Mouse (Mus musculus): ENCODE results near the gene Wwox. TPM values are rescaled to one million over a fixed set of nuclear protein-coding genes. Genes with fewer than 3 reads are reported as not detected.

The Wwox gene
- polyA plus RNA-seq, 1 experiment from 2014 or later: 11.3 TPM

- Histone ChIP-seq H3K4me1 (ENCODE audit: control insufficient read depth in 2 of 2, insufficient read depth in 2 of 2, low read length in 2 of 2) (peaks cover 5 to 13% of the 10 kb centered on the region in 2 experiments; a peak in 2 of 4 replicates), H3K27me3 (ENCODE audit: control insufficient read depth, insufficient read depth, low read length) (no peaks in the 10 kb centered on the region), H3K9ac (ENCODE audit: low read length) (no peak overlapping the region), H3K4me3 (ENCODE audit: control insufficient read depth in 1 of 2, insufficient read depth in 1 of 2, low read depth in 1 of 2, low read length in 2 of 2) (no peak overlapping the region), H3K36me3 (ENCODE audit: control insufficient read depth, insufficient read depth, low read length) (no peaks in the 10 kb centered on the region), H3K27ac (replicated peaks in 1 of 2; ENCODE audit: control insufficient read depth in 1 of 2, insufficient read depth in 1 of 2, low read depth in 2 of 2, low read length in 2 of 2) (no peak overlapping the region), H3K4me2 (ENCODE audit: low read length) (no peak overlapping the region), H3K9me3 (ENCODE audit: control insufficient read depth, low read length) (no peaks in the 10 kb centered on the region)
- 33% methylated on average over 9 of the region's 9 CpGs for WGBS
- ATAC-seq (ENCODE audit: insufficient number of reproducible peaks, insufficient read depth, low FRiP score, low read depth): 0 out of 2 replicates have a peak, but pooled peaks have one; percentile 46
Measured at GRCm38 (mm10) chr8:115097988-115098562, 658.6 kb downstream of the Wwox start.

- Histone ChIP-seq H3K4me3 (ENCODE audit: control insufficient read depth in 1 of 2, insufficient read depth in 1 of 2, low read depth in 1 of 2, low read length in 2 of 2) (no peak overlapping the region), H3K4me2 (ENCODE audit: low read length) (no peak overlapping the region), H3K27ac (replicated peaks in 1 of 2; ENCODE audit: control insufficient read depth in 1 of 2, insufficient read depth in 1 of 2, low read depth in 2 of 2, low read length in 2 of 2) (no peak overlapping the region), H3K9ac (ENCODE audit: low read length) (no peak overlapping the region), H3K4me1 (ENCODE audit: control insufficient read depth in 2 of 2, insufficient read depth in 2 of 2, low read length in 2 of 2) (peaks cover 3 to 4% of the 10 kb centered on the region in 2 experiments; a peak in 3 of 4 replicates), H3K36me3 (ENCODE audit: control insufficient read depth, insufficient read depth, low read length) (no peaks in the 10 kb centered on the region), H3K27me3 (ENCODE audit: control insufficient read depth, insufficient read depth, low read length) (no peaks in the 10 kb centered on the region), H3K9me3 (ENCODE audit: control insufficient read depth, low read length) (no peaks in the 10 kb centered on the region)
- no peak for ATAC-seq (ENCODE audit: insufficient number of reproducible peaks, insufficient read depth, low FRiP score, low read depth)
- WGBS: 64% methylated on average over 3 of the region's 3 CpGs
Measured at GRCm38 (mm10) chr8:115109309-115109708, 669.9 kb downstream of the Wwox start.

GRCm38 (mm10) chr8:115110423-115110822 lies 671.0 kb downstream of the Wwox start:
- no peaks in the 10 kb centered on the region for H3K36me3 ChIP-seq (ENCODE audit: control insufficient read depth, insufficient read depth, low read length)
- H3K9me3 ChIP-seq (ENCODE audit: control insufficient read depth, low read length): no peaks in the 10 kb centered on the region
- no peak for ATAC-seq (ENCODE audit: insufficient number of reproducible peaks, insufficient read depth, low FRiP score, low read depth)
- H3K4me2 ChIP-seq (ENCODE audit: low read length): peak overlapping the region; percentile 4; the same call in 1 of the 2 replicates
- no peaks in the 10 kb centered on the region for H3K27me3 ChIP-seq (ENCODE audit: control insufficient read depth, insufficient read depth, low read length)
- H3K4me3 ChIP-seq (ENCODE audit: control insufficient read depth in 1 of 2, insufficient read depth in 1 of 2, low read depth in 1 of 2, low read length in 2 of 2): no peak overlapping the region
- peaks cover 3 to 4% of the 10 kb centered on the region in 2 experiments; a peak in 3 of 4 replicates for H3K4me1 ChIP-seq (ENCODE audit: control insufficient read depth in 2 of 2, insufficient read depth in 2 of 2, low read length in 2 of 2)
- no peak overlapping the region for H3K27ac ChIP-seq (replicated peaks in 1 of 2; ENCODE audit: control insufficient read depth in 1 of 2, insufficient read depth in 1 of 2, low read depth in 2 of 2, low read length in 2 of 2)
- WGBS: 61% methylated on average over 9 of the region's 9 CpGs
- no peak overlapping the region for H3K9ac ChIP-seq (ENCODE audit: low read length)

GRCm38 (mm10) chr8:115112062-115112461 lies 672.6 kb downstream of the Wwox start:
- Histone ChIP-seq H3K9me3 (ENCODE audit: control insufficient read depth, low read length) (no peaks in the 10 kb centered on the region), H3K36me3 (ENCODE audit: control insufficient read depth, insufficient read depth, low read length) (no peaks in the 10 kb centered on the region), H3K27me3 (ENCODE audit: control insufficient read depth, insufficient read depth, low read length) (no peaks in the 10 kb centered on the region), H3K27ac (replicated peaks in 1 of 2; ENCODE audit: control insufficient read depth in 1 of 2, insufficient read depth in 1 of 2, low read depth in 2 of 2, low read length in 2 of 2) (no peak overlapping the region), H3K9ac (ENCODE audit: low read length) (no peak overlapping the region), H3K4me2 (ENCODE audit: low read length) (no peak overlapping the region), H3K4me3 (ENCODE audit: control insufficient read depth in 1 of 2, insufficient read depth in 1 of 2, low read depth in 1 of 2, low read length in 2 of 2) (no peak overlapping the region), H3K4me1 (ENCODE audit: control insufficient read depth in 2 of 2, insufficient read depth in 2 of 2, low read length in 2 of 2) (peaks cover 3 to 4% of the 10 kb centered on the region in 2 experiments; a peak in 3 of 4 replicates)
- 85% methylated on average over 2 of the region's 2 CpGs for WGBS
- no peak for ATAC-seq (ENCODE audit: insufficient number of reproducible peaks, insufficient read depth, low FRiP score, low read depth)

- no peaks in the 10 kb centered on the region for H3K36me3 ChIP-seq (ENCODE audit: control insufficient read depth, insufficient read depth, low read length)
- H3K27me3 ChIP-seq (ENCODE audit: control insufficient read depth, insufficient read depth, low read length): no peaks in the 10 kb centered on the region
- H3K4me3 ChIP-seq (ENCODE audit: control insufficient read depth in 1 of 2, insufficient read depth in 1 of 2, low read depth in 1 of 2, low read length in 2 of 2): no peak overlapping the region
- H3K4me1 ChIP-seq (ENCODE audit: control insufficient read depth in 2 of 2, insufficient read depth in 2 of 2, low read length in 2 of 2): peaks cover 3 to 4% of the 10 kb centered on the region in 2 experiments; a peak in 3 of 4 replicates
- H3K9me3 ChIP-seq (ENCODE audit: control insufficient read depth, low read length): no peaks in the 10 kb centered on the region
- no peak for ATAC-seq (ENCODE audit: insufficient number of reproducible peaks, insufficient read depth, low FRiP score, low read depth)
- H3K4me2 ChIP-seq (ENCODE audit: low read length): no peak overlapping the region
- H3K27ac ChIP-seq (replicated peaks in 1 of 2; ENCODE audit: control insufficient read depth in 1 of 2, insufficient read depth in 1 of 2, low read depth in 2 of 2, low read length in 2 of 2): no peak overlapping the region
- no peak overlapping the region for H3K9ac ChIP-seq (ENCODE audit: low read length)
- WGBS: 56% methylated on average over 6 of the region's 6 CpGs
Measured at GRCm38 (mm10) chr8:115114498-115114897, 675.0 kb downstream of the Wwox start.

GRCm38 (mm10) chr8:115126081-115126480 lies 686.6 kb downstream of the Wwox start:
- WGBS: 76% methylated on average over 7 of the region's 7 CpGs
- Histone ChIP-seq H3K9me3 (ENCODE audit: control insufficient read depth, low read length) (no peaks in the 10 kb centered on the region), H3K27ac (replicated peaks in 1 of 2; ENCODE audit: control insufficient read depth in 1 of 2, insufficient read depth in 1 of 2, low read depth in 2 of 2, low read length in 2 of 2) (no peak overlapping the region), H3K4me1 (ENCODE audit: control insufficient read depth in 2 of 2, insufficient read depth in 2 of 2, low read length in 2 of 2) (no peaks in the 10 kb centered on the region), H3K27me3 (ENCODE audit: control insufficient read depth, insufficient read depth, low read length) (no peaks in the 10 kb centered on the region), H3K9ac (ENCODE audit: low read length) (no peak overlapping the region), H3K4me3 (ENCODE audit: control insufficient read depth in 1 of 2, insufficient read depth in 1 of 2, low read depth in 1 of 2, low read length in 2 of 2) (no peak overlapping the region), H3K4me2 (ENCODE audit: low read length) (no peak overlapping the region), H3K36me3 (ENCODE audit: control insufficient read depth, insufficient read depth, low read length) (no peaks in the 10 kb centered on the region)
- ATAC-seq (ENCODE audit: insufficient number of reproducible peaks, insufficient read depth, low FRiP score, low read depth): no peak

- Histone ChIP-seq H3K4me3 (ENCODE audit: control insufficient read depth in 1 of 2, insufficient read depth in 1 of 2, low read depth in 1 of 2, low read length in 2 of 2) (no peak overlapping the region), H3K9me3 (ENCODE audit: control insufficient read depth, low read length) (no peaks in the 10 kb centered on the region), H3K4me1 (ENCODE audit: control insufficient read depth in 2 of 2, insufficient read depth in 2 of 2, low read length in 2 of 2) (no peaks in the 10 kb centered on the region), H3K36me3 (ENCODE audit: control insufficient read depth, insufficient read depth, low read length) (no peaks in the 10 kb centered on the region), H3K9ac (ENCODE audit: low read length) (no peak overlapping the region), H3K27ac (replicated peaks in 1 of 2; ENCODE audit: control insufficient read depth in 1 of 2, insufficient read depth in 1 of 2, low read depth in 2 of 2, low read length in 2 of 2) (no peak overlapping the region), H3K27me3 (ENCODE audit: control insufficient read depth, insufficient read depth, low read length) (no peaks in the 10 kb centered on the region), H3K4me2 (ENCODE audit: low read length) (no peak overlapping the region)
- ATAC-seq (ENCODE audit: insufficient number of reproducible peaks, insufficient read depth, low FRiP score, low read depth): no peak
- WGBS: 89% methylated on average over 5 of the region's 5 CpGs
Measured at GRCm38 (mm10) chr8:115126674-115127073, 687.2 kb downstream of the Wwox start.

- no peak overlapping the region for H3K27ac ChIP-seq (replicated peaks in 1 of 2; ENCODE audit: control insufficient read depth in 1 of 2, insufficient read depth in 1 of 2, low read depth in 2 of 2, low read length in 2 of 2)
- ATAC-seq (ENCODE audit: insufficient number of reproducible peaks, insufficient read depth, low FRiP score, low read depth): no peak
- no peaks in the 10 kb centered on the region for H3K36me3 ChIP-seq (ENCODE audit: control insufficient read depth, insufficient read depth, low read length)
- no peaks in the 10 kb centered on the region for H3K9me3 ChIP-seq (ENCODE audit: control insufficient read depth, low read length)
- no peak overlapping the region for H3K4me2 ChIP-seq (ENCODE audit: low read length)
- H3K27me3 ChIP-seq (ENCODE audit: control insufficient read depth, insufficient read depth, low read length): no peaks in the 10 kb centered on the region
- H3K9ac ChIP-seq (ENCODE audit: low read length): no peak overlapping the region
- 94% methylated on average over 4 of the region's 4 CpGs for WGBS
- H3K4me1 ChIP-seq (ENCODE audit: control insufficient read depth in 2 of 2, insufficient read depth in 2 of 2, low read length in 2 of 2): no peaks in the 10 kb centered on the region
- no peak overlapping the region for H3K4me3 ChIP-seq (ENCODE audit: control insufficient read depth in 1 of 2, insufficient read depth in 1 of 2, low read depth in 1 of 2, low read length in 2 of 2)
Measured at GRCm38 (mm10) chr8:115129307-115129706, 689.9 kb downstream of the Wwox start.
